Mouse (Mus musculus) liver (tissue): ENCODE results near the gene Trrap.
A peak's percentile ranks its signal among the peaks of the same experiment; 100 is the strongest.
"Not testable (repeated sequence)": the region's sequence is repeated elsewhere in the genome, so short reads cannot be mapped to it uniquely, and the experiment has no call there.

Experiments used
- DNase-seq: peaks from one replicate; pipeline ENCODE4 v3.0.0-alpha.2; 2020; ENCODE audit warnings: mixed read lengths

The Trrap gene

DNA sequence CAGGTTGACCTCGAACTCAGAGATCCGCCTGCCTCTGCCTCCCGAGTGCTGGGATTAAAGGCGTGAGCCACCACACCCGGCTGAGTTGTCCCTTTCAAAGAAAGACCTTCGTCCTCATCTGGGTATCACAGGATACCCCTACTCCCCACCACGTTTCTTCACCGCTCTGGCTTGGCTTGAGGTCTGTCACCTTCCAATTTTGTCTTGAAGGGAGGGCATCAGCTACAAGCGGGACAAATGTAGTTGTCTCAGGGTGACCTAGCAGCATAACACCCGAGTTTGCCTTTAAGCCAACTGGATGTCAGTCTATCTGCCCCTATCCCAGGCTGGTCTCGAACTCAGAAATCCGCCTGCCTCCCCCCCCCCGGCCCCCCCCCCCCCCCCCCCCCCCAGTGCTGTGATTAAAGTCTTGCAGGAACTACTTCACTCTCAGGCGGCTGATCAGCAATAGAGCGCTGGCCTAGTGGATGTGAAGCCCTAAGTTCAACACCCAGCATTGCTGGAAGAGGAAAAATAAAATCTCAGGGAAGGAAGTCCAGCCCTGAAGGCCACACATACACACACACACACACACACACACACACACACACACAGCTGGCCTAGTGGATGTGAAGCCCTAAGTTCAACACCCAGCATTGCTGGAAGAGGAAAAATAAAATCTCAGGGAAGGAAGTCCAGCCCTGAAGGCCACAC, at the start of gene Trrap:
Trrap (plus strand) TSS at position 627 of the 693 bp plus-strand sequence.
- DNase-seq: not testable (repeated sequence)

DNA sequence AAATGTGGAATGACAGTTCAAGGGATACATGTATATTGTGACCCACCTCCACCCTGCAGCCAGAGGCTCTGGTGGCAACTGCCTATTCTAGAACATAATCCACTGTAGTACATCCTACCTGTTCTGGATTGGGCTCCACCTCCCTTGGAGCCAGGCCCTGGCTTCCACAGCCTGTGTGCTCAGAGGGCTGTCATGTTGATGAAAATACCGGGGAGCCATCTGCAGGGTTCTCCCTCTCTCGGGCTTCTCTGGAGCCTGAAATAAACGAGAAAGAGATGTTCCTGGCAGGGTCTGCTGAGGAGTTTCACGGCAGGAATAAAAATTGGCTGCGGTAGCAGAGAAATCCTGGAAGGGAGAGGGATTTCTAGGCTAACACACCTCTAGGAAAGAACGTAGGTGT, 47.8 kb upstream of the Trrap start:
- DNase-seq: no peak

DNA sequence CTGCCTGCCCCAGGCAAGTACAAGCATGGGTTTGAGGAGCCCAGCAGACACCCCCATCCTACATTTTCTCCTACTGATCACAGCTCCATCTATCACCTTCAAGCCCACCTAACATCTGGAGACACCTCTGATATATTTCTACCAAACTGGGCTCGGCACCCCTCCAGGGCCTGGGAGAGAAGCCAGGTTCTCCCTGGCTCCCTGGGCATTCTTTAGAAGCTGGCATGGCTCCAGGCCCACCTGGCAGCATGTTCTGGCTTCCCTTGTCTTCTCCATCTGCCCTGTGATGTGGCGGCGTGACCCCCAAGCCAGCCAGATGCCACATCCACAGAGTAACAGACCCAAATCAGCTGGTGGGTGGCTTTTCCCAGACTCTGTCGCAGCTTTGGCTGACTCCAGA, 47.3 kb upstream of the Trrap start:
- DNase-seq: no peak

DNA sequence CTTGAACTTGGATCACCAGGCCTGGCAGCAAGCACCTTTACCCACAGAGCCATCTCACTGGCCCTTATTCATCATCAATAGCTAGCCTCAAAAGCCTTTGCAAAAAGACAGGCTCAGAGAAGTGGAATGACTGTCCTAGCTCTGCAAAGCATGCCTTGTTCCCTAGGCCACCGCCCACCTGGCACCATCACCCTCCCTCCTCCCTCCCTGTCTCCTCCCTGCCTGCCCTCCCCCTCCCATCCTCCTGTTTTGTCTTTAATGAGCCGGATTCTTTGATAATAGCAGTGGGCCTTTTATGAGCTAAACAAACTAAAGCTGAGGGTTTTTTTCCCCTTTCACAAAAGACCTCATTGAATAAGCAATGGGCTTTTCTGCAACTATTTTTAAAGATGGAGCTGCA, 42.6 kb upstream of the Trrap start:
- no peak for DNase-seq

DNA sequence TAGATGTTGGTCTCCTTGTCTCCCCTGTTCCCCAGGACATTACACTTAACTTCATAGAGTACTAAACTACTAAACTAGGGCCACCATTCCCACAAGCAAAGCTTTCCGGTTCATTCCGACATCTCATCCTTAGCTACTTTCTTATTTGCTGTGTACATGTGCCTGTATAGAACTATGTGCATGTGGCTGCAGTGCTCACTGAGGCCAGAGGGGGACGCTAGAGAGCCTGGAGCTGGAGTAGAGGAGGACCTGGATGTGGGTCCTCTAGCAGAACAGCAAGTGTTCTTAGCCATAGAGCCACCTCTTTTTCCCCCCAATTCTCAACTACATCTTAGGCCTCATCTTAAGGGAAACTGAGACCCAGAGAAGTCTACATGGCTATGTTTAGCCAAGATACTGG, 42.0 kb upstream of the Trrap start:
- no peak for DNase-seq

- peak; percentile 62 for DNase-seq
These were observed 40.4 kb upstream of the Trrap start for GRCm38 (mm10) chr5:144727119-144727518.

GRCm38 (mm10) chr5:144728237-144728636, 39.3 kb upstream of the Trrap start:
- no peak for DNase-seq

DNA sequence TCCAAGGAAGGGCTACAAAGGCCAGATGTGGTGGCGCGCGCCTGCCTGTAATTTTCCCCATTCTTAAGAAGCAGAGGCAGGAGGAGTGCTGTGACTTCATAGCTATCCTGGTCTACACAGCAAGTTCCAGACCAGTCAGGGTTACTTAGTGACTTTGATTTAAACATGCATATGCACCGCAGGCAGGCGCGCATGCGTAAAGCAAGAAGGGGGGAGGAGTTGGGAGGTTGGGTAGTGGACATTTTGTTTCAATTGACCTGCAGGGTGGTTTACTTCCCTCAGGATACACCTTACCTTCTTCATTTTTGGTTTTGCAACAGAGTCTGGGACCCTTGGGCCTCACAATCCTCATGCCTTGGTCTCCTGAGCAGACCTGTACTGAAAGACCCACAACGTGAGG, 38.3 kb upstream of the Trrap start:
- no peak for DNase-seq

DNA sequence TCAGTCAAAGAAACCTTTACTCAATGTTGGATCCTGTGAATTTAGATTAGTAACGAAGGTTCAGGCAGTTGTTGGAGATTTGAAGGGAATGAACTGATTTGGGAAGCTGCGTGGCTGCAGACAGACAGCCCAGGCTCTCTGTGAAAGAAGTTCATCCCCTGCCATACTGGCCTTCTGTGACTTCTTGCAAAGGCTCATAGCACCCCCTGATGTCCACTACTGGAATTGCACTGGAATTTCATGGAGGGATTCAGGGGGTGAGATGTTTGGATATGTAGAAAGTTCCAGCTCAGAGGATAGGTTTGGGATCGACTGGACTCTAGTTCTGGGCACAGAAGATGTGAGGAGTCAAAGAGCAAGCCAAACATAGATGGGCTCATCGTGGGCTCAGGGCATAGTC, 33.6 kb upstream of the Trrap start:
- DNase-seq: peak; percentile 51

DNA sequence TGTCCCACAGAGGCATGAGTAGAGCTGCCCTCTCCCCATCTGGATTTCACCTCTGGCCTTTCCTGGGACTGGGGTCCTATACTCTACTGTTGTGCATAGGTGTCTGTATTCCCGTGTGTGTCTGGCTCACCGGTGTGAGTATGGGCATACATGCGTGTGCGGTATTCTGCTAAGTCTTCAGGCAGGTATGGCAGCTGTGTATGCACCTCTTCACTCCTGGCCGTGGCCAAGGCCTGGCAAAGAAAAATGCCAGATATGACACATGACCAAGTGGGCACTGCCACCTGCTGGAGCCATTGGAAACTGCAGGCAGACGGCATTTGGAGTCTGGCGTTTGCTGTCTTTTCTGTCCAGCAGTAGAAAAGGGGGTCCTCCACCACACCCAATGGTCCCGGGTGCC, 32.6 kb upstream of the Trrap start:
- DNase-seq: peak; percentile 61

- no peak for DNase-seq
These were observed 30.4 kb upstream of the Trrap start for GRCm38 (mm10) chr5:144737101-144737500.

GRCm38 (mm10) chr5:144752432-144752831, 15.1 kb upstream of the Trrap start:
- DNase-seq: no peak

GRCm38 (mm10) chr5:144753041-144753440, 14.5 kb upstream of the Trrap start:
- peak; percentile 24 for DNase-seq

DNA sequence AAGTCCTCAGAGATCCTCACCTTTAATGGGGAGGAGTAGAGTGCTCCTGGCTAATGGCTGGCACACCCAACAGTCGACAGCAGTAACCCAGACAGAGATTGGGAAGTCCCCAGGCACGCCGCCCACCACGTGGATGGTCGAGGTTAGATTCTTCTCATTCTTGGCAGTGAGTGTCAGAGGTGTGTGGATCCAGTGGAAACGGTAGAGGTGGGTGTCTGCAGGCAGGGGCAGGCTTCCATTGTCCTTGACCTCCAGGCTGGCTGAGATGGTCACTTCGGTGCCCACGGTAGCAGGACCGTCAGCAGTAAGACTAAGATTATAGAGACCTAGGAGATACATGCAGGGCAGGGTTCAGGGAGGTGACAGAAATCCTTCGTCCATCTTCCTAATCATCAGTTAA, 12.3 kb upstream of the Trrap start:
- no peak for DNase-seq

DNA sequence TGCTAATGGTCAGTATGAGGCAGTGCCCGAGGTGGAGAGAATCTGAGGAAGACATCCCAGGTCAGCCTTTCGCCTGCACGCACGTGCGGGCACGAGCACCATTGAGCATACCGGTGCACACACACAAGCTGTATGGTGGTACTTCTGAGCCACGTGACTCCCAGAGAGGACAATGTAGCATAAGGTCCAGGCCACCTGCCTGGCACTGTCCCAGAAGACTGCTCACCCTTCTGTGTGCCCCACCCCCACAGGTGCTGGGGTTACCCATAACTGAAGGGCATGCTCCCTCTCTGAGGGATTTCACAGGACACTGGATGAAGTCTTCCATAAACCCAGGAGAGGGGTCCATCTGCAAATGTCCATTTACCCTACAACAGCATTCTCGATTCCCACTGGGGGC, 10.1 kb upstream of the Trrap start:
- no peak for DNase-seq

- no peak for DNase-seq
These were observed 9.1 kb upstream of the Trrap start for GRCm38 (mm10) chr5:144758422-144758821.

DNA sequence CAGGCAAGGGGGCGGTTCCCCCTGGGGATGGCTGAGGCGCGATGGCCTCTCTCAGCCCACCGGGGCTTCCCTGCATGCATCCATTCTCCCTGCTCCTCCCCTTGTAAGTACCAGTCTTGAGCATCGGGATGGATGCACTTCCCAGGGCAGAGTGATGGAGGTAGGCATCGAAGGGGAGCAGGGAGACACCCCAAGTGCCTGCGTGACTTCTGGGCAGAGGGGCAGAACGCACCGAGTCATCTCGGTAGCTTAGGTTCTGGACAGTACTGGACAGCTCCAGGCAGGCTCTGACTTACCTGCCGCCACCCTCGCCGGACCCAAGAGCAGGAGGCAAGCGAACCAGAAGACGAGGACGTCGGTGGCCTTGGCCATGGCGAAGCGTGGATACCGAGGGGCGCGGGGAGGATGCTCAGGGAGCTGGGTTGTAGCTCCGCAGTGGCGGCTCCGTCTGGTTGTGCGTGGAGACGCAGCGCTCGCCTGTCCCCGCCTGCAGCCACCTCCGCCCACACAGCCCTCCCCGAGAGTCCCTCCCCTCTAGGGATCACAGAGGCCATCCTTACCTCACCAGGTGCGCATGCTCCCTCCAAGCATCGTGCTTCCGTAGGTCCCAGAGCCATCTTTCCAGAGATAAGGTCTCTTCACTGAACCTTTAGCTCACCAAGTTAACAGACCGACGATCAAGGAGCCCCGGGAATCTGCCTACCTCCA, 6.2 kb upstream of the Trrap start, which contains the start of gene Tmem130:
Tmem130 (minus strand) TSS at position 658 of the 708 bp plus-strand sequence.
- DNase-seq: peak; percentile 32

- no peak for DNase-seq
These were observed 1.5 kb upstream of the Trrap start for GRCm38 (mm10) chr5:144766026-144766425.

DNA sequence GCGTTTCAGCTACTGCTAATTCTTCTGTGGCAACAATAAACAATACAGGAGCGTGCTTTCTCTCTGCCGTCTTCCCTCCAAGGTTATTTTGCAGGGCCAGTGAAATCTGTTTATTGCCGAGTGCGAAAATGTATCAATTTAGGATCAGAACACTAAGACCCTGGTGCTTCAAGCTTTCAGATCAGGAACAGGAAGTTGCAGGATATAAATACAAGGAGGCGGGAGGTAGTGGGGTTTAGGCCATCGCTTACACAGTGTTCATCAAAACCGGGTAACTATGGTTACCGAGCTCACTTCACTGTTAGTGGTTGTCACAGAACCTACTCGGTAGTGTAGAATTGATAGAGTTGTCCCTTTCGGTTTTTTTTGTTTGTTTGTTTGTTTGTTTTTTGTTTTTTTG, 886 bp upstream of the Trrap start:
- no peak for DNase-seq

DNA sequence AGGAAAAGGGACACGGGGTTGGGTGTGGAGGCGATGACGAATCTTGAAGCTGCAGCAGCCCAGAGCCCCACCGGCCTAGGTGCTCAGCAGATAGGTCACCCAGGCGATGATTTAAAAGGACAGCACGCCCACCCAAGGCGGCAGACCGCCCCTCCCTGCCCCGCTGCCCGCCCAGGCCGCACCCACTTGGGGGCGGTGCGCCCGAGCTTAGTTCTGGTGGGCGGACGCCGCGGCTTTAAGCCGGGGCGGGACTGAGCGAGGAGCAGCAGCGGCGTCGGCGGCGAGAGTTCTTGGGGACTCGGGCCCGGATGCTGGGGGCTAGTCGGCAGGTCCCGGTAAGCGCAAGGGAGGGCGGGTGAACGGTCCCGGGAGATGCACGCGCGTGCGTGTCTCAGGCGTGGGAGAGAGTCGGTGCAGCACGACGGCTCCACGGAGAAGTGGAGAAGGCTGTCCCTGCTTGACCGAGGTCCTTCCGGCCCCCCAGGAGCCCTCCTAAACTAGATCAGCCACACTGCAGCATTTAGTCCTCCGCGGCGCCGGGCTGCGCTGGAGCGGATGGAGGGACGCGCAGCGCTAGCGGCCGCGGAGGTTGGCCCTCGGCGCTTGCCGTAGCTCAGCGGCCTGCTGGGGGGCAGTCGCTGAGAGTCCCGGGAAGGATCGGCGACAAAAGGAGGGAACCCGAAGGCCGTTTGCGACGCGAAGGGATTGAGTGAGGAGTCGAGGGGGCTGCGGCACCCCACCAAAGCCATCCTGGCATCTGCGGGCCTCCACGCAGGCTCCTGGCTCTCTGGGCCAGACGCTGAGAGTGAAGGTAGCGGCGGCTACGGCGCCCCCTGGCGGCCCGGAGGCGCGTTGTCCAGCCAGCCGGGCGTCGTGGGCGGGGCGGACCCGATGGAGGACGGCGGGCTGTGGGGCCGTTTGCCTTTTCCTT, 644 bp downstream of the Trrap start:
- peak; percentile 89 for DNase-seq

DNA sequence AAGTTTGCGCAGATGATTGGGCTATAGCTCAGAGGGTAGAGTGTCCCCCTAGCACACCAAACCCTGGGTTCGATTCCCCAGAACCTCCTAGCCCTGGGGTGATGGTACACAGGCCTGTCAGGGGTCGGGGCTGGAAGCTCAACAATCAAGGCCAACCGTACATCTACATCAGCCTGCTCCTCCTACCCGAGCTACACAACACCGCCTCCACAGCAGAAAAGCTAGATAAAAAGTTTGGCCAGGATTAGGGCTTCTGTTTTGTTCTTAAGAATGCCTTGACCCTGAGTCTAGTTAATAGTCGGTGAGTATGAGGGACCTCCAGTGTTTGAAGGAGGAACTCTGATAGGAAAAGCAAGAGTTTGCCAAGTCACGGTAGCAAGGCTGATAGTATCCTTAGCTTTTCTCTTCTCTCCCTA, 1.5 kb downstream of the Trrap start:
- no peak for DNase-seq

- DNase-seq: no peak
These were observed 5.7 kb downstream of the Trrap start for GRCm38 (mm10) chr5:144773231-144773630.

DNA sequence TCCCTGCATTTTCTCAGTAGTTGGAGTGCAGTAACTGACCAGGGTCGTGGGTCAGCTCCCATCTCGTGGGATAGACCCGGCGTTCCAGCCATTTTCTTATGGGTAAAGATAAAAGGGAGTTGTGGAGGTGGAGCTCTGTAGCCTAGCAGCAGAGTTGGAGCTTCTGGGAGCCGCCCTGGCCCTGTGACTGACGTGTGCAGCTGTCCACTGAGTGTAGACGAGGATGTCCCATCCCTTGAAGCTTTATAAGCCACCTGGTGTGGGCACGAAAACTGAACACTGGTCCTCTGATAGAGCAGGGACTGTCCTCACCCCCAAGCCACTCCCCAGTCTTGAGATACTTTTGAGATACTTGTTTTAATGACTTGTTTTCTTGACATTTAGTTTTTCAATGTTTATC, 13.1 kb downstream of the Trrap start:
- DNase-seq: no peak
